Mouse (Mus musculus) B cell, adult 2 months (primary cell): Measurements from ENCODE around the gene Kcnd1.

Source experiments
- DNase-seq, 2 experiments: peaks; one replicate each; pipeline ENCODE4 v3.0.0; 2022

Kcnd1 gene

GRCm38 (mm10) chrX:7821865-7822779 is at the start of gene Kcnd1:
Gene Kcnd1, plus strand, starts transcription at chrX:7822289.
- DNase-seq, result no peak

GRCm38 (mm10) chrX:7772766-7773165 is 49.3 kb upstream of the Kcnd1 start:
- DNase-seq, result peak; percentile 49 to 60

DNA sequence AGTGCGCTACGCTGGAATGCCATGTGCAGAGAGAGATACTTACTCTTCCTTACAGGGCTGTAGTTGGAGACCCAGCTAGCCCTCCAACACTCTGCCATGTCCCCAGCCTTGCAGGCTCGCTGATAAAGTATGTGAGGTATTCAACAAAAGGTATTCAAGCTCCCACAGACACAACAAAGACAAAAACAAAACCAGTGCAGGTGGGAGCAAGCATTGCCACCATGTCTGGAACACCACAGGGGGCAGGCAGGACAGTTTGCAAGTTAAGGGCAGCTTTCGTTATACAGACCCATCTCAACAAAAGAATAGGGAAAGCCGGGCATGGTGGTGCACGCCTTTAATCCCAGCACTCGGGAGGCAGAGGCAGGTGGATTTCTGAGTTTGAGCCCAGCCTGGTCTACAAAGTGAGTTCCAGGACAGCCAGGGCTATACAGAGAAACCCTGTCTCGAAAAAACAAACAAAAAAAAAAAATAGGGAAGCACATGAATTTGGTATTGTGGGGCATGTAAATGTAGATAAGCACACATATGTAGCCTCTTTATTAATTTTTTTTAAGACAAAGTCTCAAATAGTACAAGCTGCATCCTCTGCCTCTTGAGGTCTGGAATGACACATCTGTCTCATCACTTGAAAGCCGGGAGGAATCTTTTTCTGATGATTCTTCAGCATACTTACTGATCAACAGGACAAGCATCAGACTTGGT is 46.4 kb upstream of the Kcnd1 start:
- DNase-seq, result no peak

- peak; percentile 54 to 61 for DNase-seq
Measured at GRCm38 (mm10) chrX:7776329-7777082, 45.6 kb upstream of the Kcnd1 start.

GRCm38 (mm10) chrX:7778450-7779244 is 43.4 kb upstream of the Kcnd1 start:
- DNase-seq, result no peak

GRCm38 (mm10) chrX:7779294-7779693 is 42.8 kb upstream of the Kcnd1 start:
- no peak for DNase-seq

DNA sequence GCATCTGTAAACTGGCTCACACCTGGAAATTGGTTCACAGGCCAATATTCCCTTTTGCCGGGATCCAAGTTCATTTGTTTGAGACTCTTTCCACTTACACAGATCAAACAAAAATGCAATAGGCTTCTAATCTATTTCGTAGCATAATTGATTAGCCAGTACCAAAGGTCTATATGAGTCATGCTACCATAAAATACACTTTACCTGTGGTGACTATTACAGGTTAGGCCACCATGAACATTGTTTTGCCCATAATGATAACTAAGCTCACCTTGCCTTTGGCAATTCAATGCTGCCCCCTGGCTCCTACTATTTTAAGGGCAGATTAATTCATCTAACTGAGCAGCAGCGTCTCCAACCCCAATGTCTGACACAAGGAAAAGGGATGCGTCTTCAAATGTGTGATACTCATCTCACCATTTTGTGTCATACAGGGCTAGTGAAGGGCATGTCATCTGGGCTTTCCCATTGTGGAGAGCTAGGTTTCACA is 39.4 kb upstream of the Kcnd1 start:
- peak in 1 of 2 experiments; percentile 7 for DNase-seq

DNA sequence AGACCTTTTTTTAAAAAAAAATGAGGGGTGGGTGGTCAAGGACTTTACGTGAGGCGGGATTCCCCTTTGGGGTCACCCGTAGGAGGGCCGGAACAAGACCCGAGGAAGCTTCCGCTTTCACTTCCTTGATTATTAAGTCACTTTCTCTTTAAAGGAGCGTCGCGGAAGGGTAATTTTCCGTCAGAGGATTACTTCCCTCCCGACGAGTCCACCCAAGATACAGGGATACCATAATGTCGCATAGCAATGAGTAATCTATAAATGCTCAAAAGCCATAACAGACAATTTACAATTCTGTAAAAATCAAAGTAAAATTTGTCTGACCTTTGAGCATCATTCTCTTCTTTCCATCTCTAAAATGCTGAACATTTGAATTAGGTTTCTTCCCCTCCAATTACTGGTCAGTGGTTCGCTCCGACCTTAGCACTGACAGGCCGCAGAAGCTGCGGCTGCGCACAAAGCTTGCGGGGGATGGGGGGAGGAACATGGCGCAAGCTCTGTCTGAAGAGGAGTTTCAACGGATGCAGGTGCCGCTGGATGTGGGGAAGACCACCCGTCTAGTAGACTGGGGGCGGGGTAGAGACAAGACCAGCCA is 32.5 kb upstream of the Kcnd1 start, which contains the start of gene Gripap1:
TSS of gene Gripap1 (plus strand) at position 224 of the 595 bp plus-strand sequence.
- peak; percentile 78 to 81 for DNase-seq

DNA sequence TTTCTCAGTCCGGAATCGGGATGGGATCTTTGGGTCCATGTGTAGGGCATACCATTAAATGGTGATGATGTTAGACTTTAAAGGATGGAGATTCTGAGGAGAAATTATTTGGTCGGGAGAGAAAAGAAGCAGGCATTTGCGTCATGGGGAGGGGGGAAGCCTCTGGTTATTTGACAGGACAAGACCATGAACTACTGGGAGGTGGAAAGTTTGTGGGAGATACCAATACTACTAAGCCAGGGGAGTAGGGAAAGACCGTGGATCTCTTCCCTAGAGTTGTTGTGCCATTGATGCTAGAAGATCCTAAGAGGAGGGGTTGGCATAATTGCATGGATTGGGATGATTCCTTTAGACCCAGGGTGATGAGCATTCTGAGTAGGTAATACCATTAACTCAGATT is 31.8 kb upstream of the Kcnd1 start:
- DNase-seq, result no peak

DNA sequence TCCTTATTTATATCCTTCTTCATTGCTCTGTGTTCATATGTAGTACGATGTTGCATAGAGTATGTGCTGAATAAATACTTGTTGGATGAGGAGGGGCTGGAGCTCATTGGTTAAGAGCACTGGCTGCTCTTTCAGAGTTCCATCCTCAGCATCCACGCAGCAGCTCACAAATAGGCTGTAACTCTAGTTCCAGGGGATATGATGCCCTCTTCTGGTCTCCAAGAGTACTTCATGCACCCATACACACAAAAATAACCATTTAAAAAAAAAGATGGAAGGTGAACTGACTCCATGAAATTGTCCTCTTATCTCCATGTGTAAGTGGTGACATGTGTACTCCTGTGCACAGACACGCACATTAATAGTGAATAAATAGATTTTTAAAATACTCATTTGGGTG is 28.7 kb upstream of the Kcnd1 start:
- peak; percentile 16 to 37 for DNase-seq

GRCm38 (mm10) chrX:7795016-7795415 is 27.1 kb upstream of the Kcnd1 start:
- peak; percentile 25 to 38 for DNase-seq

GRCm38 (mm10) chrX:7797327-7797726 is 24.8 kb upstream of the Kcnd1 start:
- no peak for DNase-seq

DNA sequence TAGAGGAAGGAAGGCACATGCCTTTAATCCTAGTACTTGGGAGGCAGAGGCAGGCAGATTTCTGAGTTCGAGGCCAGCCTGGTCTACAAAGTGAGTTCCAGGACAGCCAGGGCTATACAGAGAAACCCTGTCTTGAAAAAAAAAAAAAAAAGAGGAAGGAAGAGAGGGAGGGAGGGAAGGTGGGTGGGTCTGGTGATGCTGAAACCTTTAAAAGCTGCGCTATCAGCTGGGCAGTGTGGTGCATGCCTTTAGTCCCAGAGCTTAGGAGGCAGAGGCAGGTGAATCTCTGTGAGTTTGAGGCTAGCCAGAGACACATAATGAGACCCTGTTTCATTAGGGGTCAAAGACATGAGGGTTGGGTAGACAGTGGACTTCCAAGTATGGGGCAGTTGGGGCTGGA is 19.9 kb upstream of the Kcnd1 start:
- peak in 1 of 2 experiments; percentile 3 for DNase-seq

GRCm38 (mm10) chrX:7815016-7815415 is 7.1 kb upstream of the Kcnd1 start:
- DNase-seq, result peak; percentile 51 to 57

- DNase-seq, result no peak
Measured at GRCm38 (mm10) chrX:7837146-7837545, 15.1 kb downstream of the Kcnd1 start.

DNA sequence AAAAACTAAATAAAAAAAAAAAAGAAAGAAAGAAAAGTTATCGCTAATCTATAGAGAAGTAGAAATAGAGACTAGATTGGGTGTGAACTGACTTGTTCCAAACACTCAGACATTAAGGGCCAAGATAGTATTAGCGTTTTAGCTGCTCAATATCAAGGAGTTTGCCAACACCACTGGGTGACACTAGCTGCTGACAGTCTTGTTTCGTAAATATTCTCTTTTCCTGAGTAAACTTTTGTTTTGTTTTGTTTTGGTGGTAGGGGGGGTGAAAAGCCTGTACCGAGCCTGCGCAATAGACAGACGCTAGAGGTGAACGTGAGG is 18.7 kb downstream of the Kcnd1 start:
- no peak for DNase-seq

GRCm38 (mm10) chrX:7841163-7842162 is 19.4 kb downstream of the Kcnd1 start, which contains the start of gene Otud5:
Gene Otud5, plus strand, starts transcription at chrX:7841364.
- peak; percentile 93 to 95 for DNase-seq

GRCm38 (mm10) chrX:7842318-7842717 is 20.2 kb downstream of the Kcnd1 start:
- DNase-seq, result peak in 1 of 2 experiments; percentile 33

- DNase-seq, result no peak
Measured at GRCm38 (mm10) chrX:7847845-7848244, 25.8 kb downstream of the Kcnd1 start.

DNA sequence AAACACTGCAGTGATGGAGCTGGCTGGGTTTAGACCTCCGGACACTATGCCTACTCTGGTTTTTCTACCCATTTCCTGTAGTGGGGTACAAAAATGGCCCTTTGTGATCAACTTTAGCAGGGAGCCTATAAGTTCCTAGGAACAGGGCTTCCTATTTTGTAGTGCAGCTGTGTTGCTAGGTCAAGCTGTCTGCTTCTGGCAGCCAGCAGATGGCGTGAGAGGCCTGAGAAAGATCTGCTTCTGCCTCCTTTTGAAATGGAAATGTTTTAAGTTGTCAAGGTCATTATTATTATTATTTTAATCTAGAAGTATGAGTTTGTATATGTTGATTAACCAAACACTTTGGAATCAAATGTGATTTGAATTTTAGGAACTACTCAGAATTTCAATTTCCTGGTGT is 32.5 kb downstream of the Kcnd1 start:
- DNase-seq, result peak; percentile 64 to 67
